Mouse (Mus musculus) lung, postnatal 36 days (tissue): ENCODE data around the gene Arhgap33.
"Not testable (repeated sequence)": the region's sequence is repeated elsewhere in the genome, so short reads cannot be mapped to it uniquely, and the experiment has no call there.

Experiments
- DNase-seq: peaks from one replicate; pipeline ENCODE4 v3.0.0; 2022; ENCODE audit warnings: mixed read lengths

Gene Arhgap33

GRCm38 (mm10) chr7:30552102-30553020, 17.5 kb upstream of the Arhgap33 start, which contains the start of the genes Hspb6 and Proser3:
Gene Hspb6 (plus strand): TSS chr7:30552178.
Gene Proser3 (minus strand): TSS chr7:30552299.
- DNase-seq = peak; percentile 100

DNA sequence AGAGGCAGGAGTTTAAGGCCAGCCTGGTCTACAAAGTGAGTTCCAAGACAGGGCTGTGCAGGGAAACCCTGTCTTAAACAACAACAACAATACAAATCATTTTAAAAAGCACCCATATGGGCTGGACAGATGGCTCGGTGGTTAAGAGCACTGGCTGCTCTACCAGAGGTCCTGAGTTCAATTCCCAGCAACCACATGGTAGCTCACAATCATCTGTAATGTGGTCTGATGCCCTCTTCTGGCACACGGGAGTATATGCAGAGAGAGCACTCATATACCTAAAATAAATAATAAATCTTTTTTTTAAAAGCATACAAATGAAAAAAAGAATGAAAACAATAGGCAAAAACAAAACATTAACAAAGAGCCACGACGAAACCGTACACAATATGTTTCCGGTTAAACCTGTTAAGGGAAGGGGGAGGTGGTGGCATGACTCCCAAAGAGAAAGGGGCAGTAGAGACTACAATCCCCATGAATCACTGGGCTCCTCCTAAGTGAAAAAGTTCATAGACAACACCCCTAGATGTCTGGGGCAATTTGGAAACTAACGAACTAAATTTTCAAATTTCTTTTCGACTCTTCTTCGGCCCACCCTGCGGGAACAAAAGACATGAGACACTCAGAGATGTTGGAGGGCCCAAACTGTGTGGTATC, 16.7 kb upstream of the Arhgap33 start:
- peak; percentile 85 for DNase-seq

- no peak for DNase-seq
Measured at GRCm38 (mm10) chr7:30550603-30551002, 15.7 kb upstream of the Arhgap33 start.

GRCm38 (mm10) chr7:30549880-30550279, 15.0 kb upstream of the Arhgap33 start:
- no peak for DNase-seq

- no peak for DNase-seq
Measured at GRCm38 (mm10) chr7:30544327-30544726, 9.5 kb upstream of the Arhgap33 start.

GRCm38 (mm10) chr7:30540572-30540971, 5.7 kb upstream of the Arhgap33 start:
- no peak for DNase-seq

GRCm38 (mm10) chr7:30533941-30534632, 773 bp downstream of the Arhgap33 start:
- no peak for DNase-seq

DNA sequence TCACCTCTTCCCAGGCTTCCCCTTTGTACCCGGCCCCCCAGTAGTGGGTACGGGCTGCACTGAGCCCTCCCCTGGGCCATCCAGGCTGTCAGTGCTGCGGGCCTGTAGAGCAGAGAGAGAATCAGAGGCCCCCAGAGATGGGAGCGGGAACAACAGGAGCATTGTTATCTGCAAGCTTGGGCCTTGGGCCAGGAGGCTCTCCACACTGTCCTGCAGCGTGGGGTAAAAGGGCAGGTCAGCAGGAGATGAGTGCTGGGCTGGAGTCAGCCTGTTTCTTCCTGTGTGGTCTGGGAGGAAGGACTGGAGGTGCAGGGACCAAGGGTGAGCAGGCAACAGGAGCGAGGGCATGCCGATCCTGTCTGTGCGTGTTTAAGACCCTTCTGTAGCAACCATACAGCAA, 1.9 kb downstream of the Arhgap33 start:
- DNase-seq = no peak

GRCm38 (mm10) chr7:30531291-30531815, 3.5 kb downstream of the Arhgap33 start:
- no peak for DNase-seq

DNA sequence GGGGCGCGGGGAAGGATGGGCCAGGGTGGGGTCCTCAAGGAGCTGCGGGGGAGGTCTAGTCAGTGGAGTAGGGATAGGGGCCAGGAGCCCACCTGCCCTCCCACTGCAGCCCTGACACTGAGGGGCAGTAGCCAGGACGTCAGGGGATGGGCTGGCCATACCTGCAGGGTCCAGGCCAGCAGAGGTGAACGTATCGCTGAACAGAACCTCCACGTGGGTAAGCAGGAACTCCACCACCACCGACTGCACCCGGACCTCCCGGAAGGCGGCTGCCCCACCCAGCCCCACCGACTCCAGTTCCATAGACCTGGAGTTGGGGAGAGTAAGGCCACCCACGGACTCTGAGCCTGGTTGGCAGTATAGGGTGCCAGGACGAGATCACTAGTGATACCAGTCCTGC, 7.9 kb downstream of the Arhgap33 start:
- DNase-seq = no peak

DNA sequence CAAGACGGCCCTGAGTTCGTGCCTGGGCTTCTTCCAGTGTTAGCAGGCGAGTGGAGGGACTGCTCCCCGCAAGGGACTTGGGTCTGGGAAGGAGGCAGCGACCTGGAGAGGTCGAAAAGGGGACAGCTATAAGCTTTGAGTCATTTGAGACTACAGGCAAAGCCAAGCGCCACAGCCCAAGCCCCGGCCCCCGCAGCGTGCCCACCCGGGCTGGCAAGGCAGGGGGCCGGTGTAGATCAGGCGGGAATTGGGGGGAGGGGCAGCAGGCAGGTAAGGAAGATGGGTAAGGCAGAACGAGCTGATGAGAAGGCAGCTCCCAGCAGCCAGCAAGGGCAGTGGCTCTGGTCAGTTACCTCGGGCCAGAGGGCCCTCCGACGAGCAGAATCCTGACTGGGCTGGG, 8.5 kb downstream of the Arhgap33 start:
- DNase-seq = no peak

DNA sequence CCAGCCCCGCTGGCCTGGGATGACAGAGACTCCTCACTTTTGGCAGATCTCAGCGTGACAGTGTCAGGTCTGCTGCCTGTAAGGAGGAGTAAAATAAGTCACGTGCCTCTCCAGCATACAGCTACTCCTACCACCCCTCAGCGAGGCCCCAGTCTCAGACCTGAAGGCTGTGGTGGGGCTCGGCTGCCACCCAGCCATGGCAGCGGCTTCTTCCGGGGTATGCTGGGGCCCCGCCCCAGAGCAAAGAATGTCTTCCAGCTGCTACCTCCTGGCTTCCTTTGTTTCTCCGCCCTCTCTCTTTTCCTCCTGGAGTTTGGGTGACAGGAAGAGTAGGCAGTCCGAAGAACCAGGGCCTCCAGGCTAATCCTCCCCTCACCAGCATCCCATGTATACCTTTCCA, 8.9 kb downstream of the Arhgap33 start:
- DNase-seq = peak; percentile 41

GRCm38 (mm10) chr7:30524487-30524886, 10.4 kb downstream of the Arhgap33 start:
- DNase-seq = no peak

GRCm38 (mm10) chr7:30522871-30523270, 12.0 kb downstream of the Arhgap33 start:
- DNase-seq = no peak

DNA sequence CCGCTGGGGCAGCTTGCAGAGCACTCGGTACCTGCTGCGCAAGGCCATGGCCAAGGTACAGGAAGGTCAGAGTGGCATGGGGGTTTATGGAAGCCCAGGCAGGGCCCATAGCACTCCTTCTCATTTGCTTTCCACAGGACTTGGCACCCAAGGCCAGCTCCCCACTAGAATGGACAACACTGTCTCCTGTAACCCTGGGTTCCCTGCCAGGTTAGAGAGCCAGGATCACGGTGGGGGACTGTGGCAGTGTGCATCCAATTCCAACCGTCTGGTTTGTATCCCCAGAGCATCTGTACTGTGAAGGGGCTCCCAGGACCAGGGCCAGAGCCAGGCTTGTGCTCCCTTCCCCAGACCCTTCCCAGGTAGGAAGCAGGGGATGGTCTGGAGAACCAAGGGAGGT, 14.0 kb downstream of the Arhgap33 start:
- DNase-seq = no peak

GRCm38 (mm10) chr7:30520396-30520795, 14.5 kb downstream of the Arhgap33 start:
- no peak for DNase-seq

- no peak for DNase-seq
Measured at GRCm38 (mm10) chr7:30518325-30518724, 16.5 kb downstream of the Arhgap33 start.

DNA sequence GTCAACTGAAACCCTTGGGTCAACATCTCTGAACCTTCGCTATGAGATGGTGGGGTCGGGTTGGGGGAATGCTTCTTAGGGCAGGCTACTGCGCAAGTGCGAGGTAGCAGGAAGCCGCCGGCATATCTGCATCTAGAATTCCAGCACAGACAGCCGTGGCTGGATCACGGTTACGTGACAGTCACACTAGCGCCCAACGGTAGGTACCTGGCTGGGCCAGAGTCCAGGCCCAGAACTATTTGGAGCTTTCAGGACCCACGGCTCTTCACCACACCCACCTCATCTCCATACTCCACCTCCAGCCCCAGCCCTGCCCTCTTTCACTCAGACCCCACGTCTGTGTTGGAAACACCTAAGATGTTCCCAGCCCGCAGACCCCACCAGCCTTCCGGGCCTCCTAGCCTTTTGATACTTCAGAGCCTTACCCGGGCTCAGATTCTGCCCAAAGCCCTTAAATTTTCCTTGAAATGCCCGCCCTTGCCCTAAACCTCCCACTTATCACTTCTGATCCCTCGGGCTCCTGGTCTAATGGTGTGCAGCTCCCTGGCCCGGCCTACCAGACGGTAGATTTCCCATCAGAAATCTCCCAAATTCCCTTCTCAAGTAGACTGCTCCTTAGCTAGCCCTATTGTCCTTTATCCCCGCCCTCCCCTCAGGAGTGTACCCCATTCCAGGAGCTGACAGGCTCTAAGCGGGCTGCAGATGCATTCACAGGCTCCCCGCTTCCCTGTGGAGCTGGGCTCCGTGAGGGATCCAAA, 19.7 kb downstream of the Arhgap33 start:
- DNase-seq = no peak

- no peak for DNase-seq
Measured at GRCm38 (mm10) chr7:30508061-30508460, 26.8 kb downstream of the Arhgap33 start.

DNA sequence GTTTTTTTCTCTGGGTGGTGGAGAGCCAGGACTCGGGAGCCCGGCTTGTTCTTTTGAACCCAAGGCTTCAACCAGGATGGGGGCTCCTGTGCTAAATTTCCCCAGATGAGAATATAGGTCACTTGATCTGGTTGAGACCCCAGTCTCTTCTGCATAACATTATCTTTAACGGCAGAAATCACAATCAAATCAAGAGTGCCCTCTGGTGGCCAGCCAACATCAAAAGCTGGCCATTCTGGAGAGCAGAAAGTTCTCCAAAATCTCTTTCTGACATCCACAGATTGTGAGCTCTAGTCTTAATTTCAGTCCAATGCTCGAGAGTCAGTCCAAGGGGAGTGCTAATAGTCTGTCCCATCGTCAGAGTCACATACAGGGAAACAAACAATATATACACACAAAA, 33.7 kb downstream of the Arhgap33 start:
- peak; percentile 11 for DNase-seq

- not testable (repeated sequence) for DNase-seq
Measured at GRCm38 (mm10) chr7:30495506-30496042, 39.3 kb downstream of the Arhgap33 start.

DNA sequence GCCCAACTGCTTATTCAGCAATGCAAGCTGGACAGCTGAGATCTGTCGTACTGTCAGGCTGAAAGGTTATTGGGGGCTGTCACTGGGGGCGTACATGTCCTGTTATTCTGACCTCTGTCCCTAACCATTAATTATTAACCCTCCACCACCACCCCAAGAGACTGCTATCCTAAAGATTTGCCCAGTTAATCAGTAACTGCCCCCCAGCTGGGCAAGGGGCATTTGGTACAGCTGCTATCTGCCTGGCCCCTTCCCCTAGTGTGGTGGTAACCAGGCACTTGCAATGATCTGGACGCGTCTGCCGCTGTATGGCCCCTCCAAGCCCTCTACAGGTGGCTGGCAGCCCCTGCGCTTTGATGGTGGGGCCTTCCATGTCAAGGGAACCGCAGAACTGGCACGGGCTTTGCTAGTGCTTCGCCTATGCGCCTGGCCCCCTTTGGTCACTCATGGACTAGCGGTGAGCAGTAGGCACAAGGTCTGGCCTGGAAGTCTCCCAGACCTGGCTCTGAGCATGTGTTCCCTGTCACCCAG, 41.4 kb downstream of the Arhgap33 start, which contains the start of gene Prodh2:
Gene Prodh2, plus strand, starts transcription at position 222 of the 531 bp plus-strand sequence.
- no peak for DNase-seq
